Mouse (Mus musculus) lung, adult 2 months (tissue): Measurements from ENCODE around the gene Cby3. TPM values are rescaled to one million over a fixed set of nuclear protein-coding genes. Genes with fewer than 3 reads are reported as not detected.
"Not testable (repeated sequence)": the region's sequence is repeated elsewhere in the genome, so short reads cannot be mapped to it uniquely, and the experiment has no call there.

Source experiments
- DNase-seq: peaks from one replicate; pipeline ENCODE4 v3.0.0; 2022
- H3K4me1 ChIP-seq: fragments of 200-500 bp; 2 replicates; pipeline ENCODE4 v1.6.1; 2011; ENCODE audit warnings: low read length; ENCODE audit not compliant: control insufficient read depth, insufficient read depth
- H3K4me3 ChIP-seq: fragments of 200-500 bp; replicated peaks from 2 replicates; pipeline ENCODE3; 2011; ENCODE audit warnings: low read depth, mild to moderate bottlenecking, control low read depth, low read length; ENCODE audit errors: extremely low read depth
- CTCF ChIP-seq: fragments of 200-500 bp; IDR thresholded peaks from 2 replicates; pipeline ENCODE4 v1.5.1; 2011; ENCODE audit warnings: mild to moderate bottlenecking, low read length, control low read depth; ENCODE audit not compliant: insufficient read depth
- POLR2A ChIP-seq: fragments of 200-500 bp; IDR thresholded peaks from 2 replicates; pipeline ENCODE4 v1.6.1; 2011; ENCODE audit warnings: low read depth, mild to moderate bottlenecking, control low read depth, low read length, borderline replicate concordance; ENCODE audit errors: extremely low read depth
- WGBS: fragments of 180-500 bp; shearing (Covaris S2); methylation state at CpG from one replicate; pipeline ENCODE4 v1.1.7; 2018; 5-methylcytosine and 5-hydroxymethylcytosine counted together
- polyA plus RNA-seq: library from polyadenylated mRNA; depleted of rRNA; stranded (reverse); fragments of >200 nt; gene quantifications from 2 replicates; pipeline ENCODE4 v1.2.3, GENCODE M21; 2012; rRNA removed

Cby3 gene
- polyA plus RNA-seq, result 0.24 and 0.25 TPM in 2 replicates

DNA sequence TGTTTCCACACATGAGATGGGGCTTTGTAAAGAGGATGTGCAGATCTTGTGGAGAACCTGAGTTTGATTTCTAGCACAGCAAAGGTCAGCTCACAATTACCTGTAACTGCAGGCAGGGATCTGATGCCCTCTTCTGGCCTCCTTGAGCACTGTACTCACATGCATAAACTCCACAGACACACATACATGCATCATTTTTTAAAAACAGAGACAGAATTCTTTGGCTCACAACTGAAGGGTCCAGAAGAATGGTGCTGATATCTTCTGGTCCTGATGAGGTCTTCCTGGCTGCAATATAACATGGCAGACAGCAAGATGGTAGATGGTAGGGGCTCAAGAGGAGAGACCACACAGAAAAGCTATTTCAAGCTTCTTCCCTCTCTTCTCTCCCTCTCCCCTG, at the start of gene Cby3:
Gene Cby3 (plus strand): TSS at position 301 of the 400 bp plus-strand sequence.
- H3K4me1 ChIP-seq, result peaks cover 3% of the 10 kb centered on the region; the same call in 1 of the 2 replicates
- no peak within 1 kb of the TSS for H3K4me3 ChIP-seq
- no peak for DNase-seq
- no peak for TF ChIP-seq POLR2A
- no peak for TF ChIP-seq CTCF

DNA sequence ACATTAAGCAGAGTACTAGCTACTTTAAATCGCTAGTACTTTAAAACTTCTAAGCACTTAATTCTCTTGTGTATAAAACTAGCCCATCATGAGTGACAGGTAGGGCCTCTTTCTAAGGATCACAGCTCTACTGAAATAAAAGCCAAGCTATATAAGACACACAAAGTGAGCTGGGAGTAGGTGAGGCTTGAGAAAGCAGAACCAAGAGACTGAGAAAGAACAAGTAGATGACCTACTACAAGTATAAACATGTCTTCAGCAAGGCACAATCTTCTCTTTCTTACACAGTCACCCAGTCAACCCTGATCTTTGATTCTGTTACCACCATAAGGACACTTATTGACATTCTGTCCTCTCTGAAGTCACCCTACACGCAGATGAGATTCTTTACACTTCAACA, 41.5 kb upstream of the Cby3 start:
- TF ChIP-seq POLR2A (no peak), CTCF (no peak)
- DNase-seq, result no peak
- H3K4me1 ChIP-seq, result no peaks in the 10 kb centered on the region; the same call in 1 of the 2 replicates
- no peak overlapping the region for H3K4me3 ChIP-seq
- 87% methylated on average over 2 of the region's 2 CpGs for WGBS

- not testable (repeated sequence) for DNase-seq, H3K4me1 ChIP-seq
- WGBS, result 59% methylated on average over 4 of the region's 4 CpGs
Measured at GRCm38 (mm10) chr11:50319343-50319742, 34.9 kb upstream of the Cby3 start.

GRCm38 (mm10) chr11:50321239-50321638, 33.0 kb upstream of the Cby3 start:
- 84% methylated on average over 6 of the region's 6 CpGs for WGBS
- Histone ChIP-seq H3K4me1 (peaks cover 7% of the 10 kb centered on the region), H3K4me3 (no peak overlapping the region)
- TF ChIP-seq CTCF, result no peak
- TF ChIP-seq POLR2A, result no peak
- DNase-seq, result no peak

More at GRCm38 (mm10) chr11:50319343-50319742, 34.9 kb upstream of the Cby3 start:
- not testable (repeated sequence) for H3K4me3 ChIP-seq

DNA sequence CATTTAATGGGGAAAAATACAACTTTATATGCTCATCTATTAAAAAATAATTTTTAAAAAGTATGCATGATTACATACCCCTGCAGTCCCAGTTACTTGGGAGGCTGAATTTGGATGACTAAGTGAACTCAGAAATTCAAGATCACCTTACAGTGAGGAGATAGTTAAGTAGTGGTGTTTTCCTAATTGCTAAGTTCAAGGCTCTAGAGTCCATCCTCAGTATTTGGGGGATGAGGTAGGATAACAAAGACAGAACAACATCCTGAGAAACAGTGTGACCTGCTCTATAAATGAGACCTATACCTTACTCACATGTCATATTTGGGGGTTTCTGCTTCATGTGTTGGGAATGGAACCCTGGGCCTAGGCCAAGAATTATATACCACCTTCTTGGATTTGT, 31.9 kb upstream of the Cby3 start:
- no peak for DNase-seq
- Histone ChIP-seq H3K4me3 (no peak overlapping the region), H3K4me1 (peaks cover 7% of the 10 kb centered on the region)
- TF ChIP-seq POLR2A, result no peak
- no peak for TF ChIP-seq CTCF

- Histone ChIP-seq H3K4me1 (peaks cover 7% of the 10 kb centered on the region), H3K4me3 (no peak overlapping the region)
- 0% methylated on average over 1 of the region's 1 CpGs for WGBS
- TF ChIP-seq CTCF, result no peak
- TF ChIP-seq POLR2A, result no peak
- DNase-seq, result no peak
Measured at GRCm38 (mm10) chr11:50323843-50324242, 30.4 kb upstream of the Cby3 start.

DNA sequence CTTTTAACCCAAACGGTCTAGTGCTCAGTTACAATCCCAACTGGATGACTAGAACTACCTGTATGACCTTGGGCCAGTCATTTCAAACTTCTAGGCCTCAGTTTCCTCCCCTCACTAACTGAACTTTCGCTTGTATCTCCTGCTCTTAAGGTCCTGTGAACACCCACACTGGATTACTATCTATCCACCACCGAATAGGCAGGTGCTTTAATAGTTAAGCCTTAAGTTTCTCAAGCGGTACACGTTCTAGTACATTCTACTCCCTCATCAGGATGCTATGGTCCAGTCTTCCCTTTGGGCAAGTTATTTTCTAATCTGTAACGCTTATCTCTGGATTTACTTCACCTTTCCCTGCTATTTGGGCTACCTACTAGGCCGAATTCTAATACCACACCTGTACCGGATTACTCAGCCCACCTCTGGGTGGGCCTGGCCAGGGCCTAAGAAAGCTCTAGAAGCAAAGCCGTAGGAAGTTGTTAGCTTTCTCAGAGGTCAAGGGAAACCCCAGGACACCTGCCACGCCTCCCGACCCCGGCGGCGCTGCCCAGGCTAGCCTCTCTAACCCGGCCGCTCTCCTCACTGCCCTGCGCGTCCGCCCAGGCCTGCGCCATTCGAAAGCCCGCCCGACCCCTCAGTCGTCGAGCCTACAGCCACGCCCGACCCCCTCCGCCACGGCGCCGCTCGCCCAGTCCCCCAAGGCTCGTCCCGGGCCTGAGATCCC, 29.4 kb upstream of the Cby3 start:
- TF ChIP-seq POLR2A (no peak), CTCF (no peak)
- peak overlapping the region; percentile 90 for H3K4me3 ChIP-seq
- 1% methylated on average over 34 of the region's 34 CpGs for WGBS
- DNase-seq, result no peak
- H3K4me1 ChIP-seq, result peaks cover 7% of the 10 kb centered on the region

GRCm38 (mm10) chr11:50325496-50326301, 28.6 kb upstream of the Cby3 start, which contains the start of gene Canx:
Gene Canx (minus strand): TSS chr11:50325673.
- peak within 1 kb of the TSS; percentile 90 for H3K4me3 ChIP-seq
- under 1% methylated on average over 64 of the region's 64 CpGs for WGBS
- TF ChIP-seq POLR2A (peak; percentile 99), CTCF (no peak)
- peak; percentile 99 for DNase-seq
- peaks cover 7% of the 10 kb centered on the region for H3K4me1 ChIP-seq

DNA sequence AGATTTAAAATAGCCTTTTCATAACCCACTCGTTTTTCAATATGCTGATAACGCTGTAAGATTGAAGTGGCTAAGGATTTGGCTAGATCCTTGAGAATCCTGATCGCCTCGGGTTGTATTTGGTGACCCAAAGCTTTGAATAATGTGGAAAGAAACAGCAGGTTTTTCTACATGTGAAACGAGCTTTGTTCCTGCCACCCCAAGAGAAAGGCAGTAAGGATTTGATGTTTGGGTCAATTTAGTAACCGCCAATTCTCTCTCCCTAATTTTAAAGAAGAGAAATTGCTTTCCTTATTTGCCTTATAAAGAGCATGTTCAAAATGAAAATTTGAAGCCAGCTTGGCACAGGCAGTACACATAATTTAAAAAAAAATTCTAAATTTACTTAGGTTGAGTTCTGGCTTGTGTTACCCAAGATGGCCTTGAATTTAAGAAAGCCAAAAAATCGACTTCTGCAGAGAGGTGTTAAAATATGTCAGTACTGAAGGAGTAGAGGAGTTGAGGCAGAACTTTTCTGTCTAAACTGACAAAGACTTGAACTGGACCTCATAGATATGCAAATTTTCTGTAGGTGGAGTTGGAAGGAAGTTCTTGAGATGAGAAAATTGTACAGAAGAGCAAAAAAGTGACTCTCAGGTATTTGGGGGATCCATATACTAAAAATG, 27.8 kb upstream of the Cby3 start:
- H3K4me1 ChIP-seq, result peaks cover 7% of the 10 kb centered on the region
- peak overlapping the region; percentile 76 for H3K4me3 ChIP-seq
- WGBS, result 3% methylated on average over 7 of the region's 7 CpGs
- TF ChIP-seq POLR2A (no peak), CTCF (no peak)
- no peak for DNase-seq

DNA sequence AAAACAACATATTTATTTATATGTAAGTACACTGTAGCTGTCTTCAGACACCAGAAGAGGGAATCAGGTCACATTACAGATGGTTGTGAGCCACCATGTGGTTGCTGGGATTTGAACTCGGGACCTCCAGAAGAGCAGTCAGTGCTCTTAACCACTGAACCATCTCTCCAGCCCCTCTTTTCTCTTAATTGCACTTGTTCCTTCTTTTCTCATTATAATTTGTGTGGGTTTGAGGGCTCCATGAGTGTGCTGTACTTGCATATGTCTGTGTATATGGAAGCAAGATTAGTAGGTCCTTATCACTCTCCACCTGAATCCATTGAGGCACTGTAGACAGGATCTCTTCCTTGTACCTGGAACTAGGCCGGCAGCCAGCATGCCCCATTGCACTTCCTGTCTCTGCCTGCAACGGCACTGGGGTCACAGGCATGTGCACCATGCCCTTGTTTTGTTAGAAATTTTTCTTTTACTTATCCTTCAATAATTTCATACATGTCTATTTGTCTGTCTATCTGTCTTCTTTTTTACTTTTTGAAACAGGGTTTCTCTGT, 26.1 kb upstream of the Cby3 start:
- no peak for TF ChIP-seq POLR2A
- TF ChIP-seq CTCF, result no peak
- DNase-seq, result no peak
- no peak overlapping the region for H3K4me3 ChIP-seq
- H3K4me1 ChIP-seq, result peaks cover 7% of the 10 kb centered on the region
- 70% methylated on average over 3 of the region's 3 CpGs for WGBS
